ENCODE assay signal across 22 mouse cellular contexts in genomic region chr13:95799322-95799721, GRCm38 (mm10).
DNase-seq lines count a peak whose midpoint lies in the region; ATAC-seq and TF ChIP-seq lines count a peak whose summit lies in the region.
"Had no signal": no experiment of that assay in that cellular context is flagged by ENCODE, and none has a peak within 500 bp of the region (broad histone marks: within the 10 kb centered on the region; RNA-seq: fewer than 3 reads in every experiment).

No protein-coding gene starts in this region.

- H3K27me3 ChIP-seq in embryonic facial prominence, embryonic 14.5 days (replicated peaks; ENCODE audit: control insufficient read depth, insufficient read depth, low read length), result no peaks in the 10 kb centered on the region
- no peaks in the 10 kb centered on the region for H3K27me3 ChIP-seq in embryonic facial prominence, embryonic 10.5 days (replicated peaks; ENCODE audit: low read depth, poor library complexity, severe bottlenecking)
- H3K27me3 ChIP-seq in lung, embryonic 16.5 days (ENCODE audit: control insufficient read depth, insufficient read depth, low read depth, low read length), result no peaks in the 10 kb centered on the region
- H3K27me3 ChIP-seq: CH12.LX; forebrain, embryonic 13.5 days; heart, embryonic 15.5 days had no signal

- TF ChIP-seq POLR2A in embryonic fibroblast, embryonic 13.5 days (IDR thresholded peaks at IDR 0.05; ENCODE audit: low read depth, low read length), result no peak

- TF ChIP-seq CTCF in embryonic fibroblast, embryonic 13.5 days (IDR thresholded peaks at IDR 0.05; ENCODE audit: borderline replicate concordance, insufficient read depth, low read length), result no peak

- no peak overlapping the region for H3K4me2 ChIP-seq in embryonic facial prominence, embryonic 14.5 days (ENCODE audit: low read depth, low read length)
- no peak overlapping the region for H3K4me2 ChIP-seq in lung, embryonic 16.5 days (ENCODE audit: low read depth, low read length)
- H3K4me2 ChIP-seq: forebrain, embryonic 13.5 days; heart, embryonic 11.5 days; heart, embryonic 15.5 days; hindbrain, embryonic 14.5 days had no signal

- H3K4me1 ChIP-seq in embryonic facial prominence, embryonic 14.5 days (ENCODE audit: control insufficient read depth, insufficient read depth, low read length), result peaks cover 24% of the 10 kb centered on the region
- no peaks in the 10 kb centered on the region; the same call in 1 of the 2 replicates for H3K4me1 ChIP-seq in embryonic facial prominence, embryonic 10.5 days
- no peaks in the 10 kb centered on the region for H3K4me1 ChIP-seq in lung, embryonic 16.5 days (replicated peaks; ENCODE audit: control insufficient read depth, insufficient read depth, low read length)
- peaks cover 3% of the 10 kb centered on the region; the same call in 1 of the 2 replicates for H3K4me1 ChIP-seq in embryonic fibroblast, embryonic 13.5 days (ENCODE audit: control insufficient read depth, insufficient read depth, low read length)

- no peak overlapping the region for H3K4me3 ChIP-seq in embryonic facial prominence, embryonic 14.5 days (ENCODE audit: low read depth, low read length)
- H3K4me3 ChIP-seq in embryonic facial prominence, embryonic 10.5 days, result no peak overlapping the region
- H3K4me3 ChIP-seq in lung, embryonic 16.5 days (ENCODE audit: low read length), result no peak overlapping the region
- no peak overlapping the region for H3K4me3 ChIP-seq in embryonic fibroblast, embryonic 13.5 days (ENCODE audit: insufficient read depth, low read length)
- H3K4me3 ChIP-seq: forebrain, embryonic 13.5 days; heart, adult 2 months; heart, embryonic 15.5 days; hindbrain, embryonic 10.5 days had no signal

- H3K9ac ChIP-seq in embryonic facial prominence, embryonic 14.5 days (ENCODE audit: low read depth, low read length), result no peak overlapping the region
- no peak overlapping the region for H3K9ac ChIP-seq in lung, embryonic 16.5 days (ENCODE audit: low read length)
- H3K9ac ChIP-seq: forebrain, embryonic 13.5 days; heart, embryonic 15.5 days; hindbrain, embryonic 14.5 days had no signal

- 89% methylated on average over 4 of the region's 4 CpGs for WGBS in embryonic facial prominence, embryonic 14.5 days
- 87% methylated on average over 4 of the region's 4 CpGs for WGBS in embryonic facial prominence, embryonic 10.5 days
- WGBS in lung, embryonic 16.5 days, result 72% methylated on average over 4 of the region's 4 CpGs

- no peaks in the 10 kb centered on the region for H3K36me3 ChIP-seq in embryonic facial prominence, embryonic 14.5 days (ENCODE audit: control insufficient read depth, insufficient read depth, low read length)
- no peaks in the 10 kb centered on the region for H3K36me3 ChIP-seq in embryonic facial prominence, embryonic 10.5 days (replicated peaks)
- no peaks in the 10 kb centered on the region for H3K36me3 ChIP-seq in lung, embryonic 16.5 days (ENCODE audit: control insufficient read depth, insufficient read depth, low read length)
- H3K36me3 ChIP-seq: heart, embryonic 15.5 days; hindbrain, embryonic 10.5 days had no signal

- no peaks in the 10 kb centered on the region for H3K9me3 ChIP-seq in embryonic facial prominence, embryonic 14.5 days (ENCODE audit: control insufficient read depth, low read length)
- no peaks in the 10 kb centered on the region for H3K9me3 ChIP-seq in embryonic facial prominence, embryonic 10.5 days
- H3K9me3 ChIP-seq in lung, embryonic 16.5 days (ENCODE audit: control insufficient read depth, low read length), result no peaks in the 10 kb centered on the region
- H3K9me3 ChIP-seq: forebrain, embryonic 13.5 days; heart, embryonic 15.5 days; hindbrain, embryonic 10.5 days had no signal

- peak overlapping the region; percentile 60; the same call in 1 of the 2 replicates for H3K27ac ChIP-seq in embryonic facial prominence, embryonic 14.5 days (replicated peaks; ENCODE audit: low read depth, low read length)
- no peak overlapping the region for H3K27ac ChIP-seq in embryonic facial prominence, embryonic 10.5 days (replicated peaks)
- 0 out of 2 replicates have a peak overlapping the region, but pooled peaks have one; percentile 18 for H3K27ac ChIP-seq in lung, embryonic 16.5 days (ENCODE audit: low read length)
- H3K27ac ChIP-seq in embryonic fibroblast, embryonic 13.5 days (ENCODE audit: insufficient read depth, low read length), result peak overlapping the region; percentile 52; the same call in 1 of the 2 replicates
- H3K27ac ChIP-seq: forebrain, embryonic 13.5 days; heart, adult 2 months; heart, embryonic 15.5 days; hindbrain, embryonic 10.5 days; hindbrain, embryonic 14.5 days had no signal

- no peak for ATAC-seq in embryonic facial prominence, embryonic 14.5 days (ENCODE audit: low read depth)
- ATAC-seq in lung, embryonic 16.5 days (ENCODE audit: low read depth), result no peak
- no peak for ATAC-seq in monocyte, adult 5-6 weeks (replicated peaks; ENCODE audit: insufficient number of reproducible peaks, low FRiP score, low TSS enrichment, poor library complexity, severe bottlenecking)
- ATAC-seq: activated CD4-positive, CD25-positive, alpha-beta regulatory T cell, adult 4 months; forebrain, embryonic 13.5 days; Patski had no signal

- DNase-seq in embryonic facial prominence, embryonic 14.5 days (ENCODE audit: low spot score), result no peak
- DNase-seq in embryonic facial prominence, embryonic 10.5 days (ENCODE audit: low spot score), result no peak
- DNase-seq in lung, postnatal 14 days, result no peak
- no peak for DNase-seq in urinary bladder, adult 18-20 months (ENCODE audit: low spot score in 2 of 2)
- DNase-seq: adrenal gland, postnatal 14 days; cerebellum, adult 11-12 months; cerebellum, adult 9-10 months; cerebellum, postnatal 25 days; gastrocnemius, postnatal 36 days; heart, adult 2 months; heart, postnatal 14 days had no signal
